Mouse (Mus musculus): ENCODE results near the gene Plekha6. TPM values are rescaled to one million over a fixed set of nuclear protein-coding genes. Genes with fewer than 3 reads are reported as not detected.

The Plekha6 gene
- total and polyA plus RNA-seq, 3 experiments: 11.8 to 28.5 TPM; not detected in 1

GRCm38 (mm10) chr1:133118844-133119243 is 45.2 kb upstream of the Plekha6 start:
- TF ChIP-seq MAX (IDR thresholded peaks at IDR 0.05; ENCODE audit: low read length) (peak; percentile 86), RAD21 (IDR thresholded peaks at IDR 0.05; ENCODE audit: low read depth, low read length) (no peak), ZKSCAN1 (IDR thresholded peaks at IDR 0.05; ENCODE audit: low read depth, low read length) (no peak), GATA1 (IDR thresholded peaks at IDR 0.05; ENCODE audit: low read depth, low read length) (peak; percentile 96), MYC (IDR thresholded peaks at IDR 0.05; ENCODE audit: low read depth, low read length) (peak; percentile 92; the same call in 1 of the 2 replicates), ZC3H11A (IDR thresholded peaks at IDR 0.05; ENCODE audit: low read depth, low read length) (no peak), ZMIZ1 (IDR thresholded peaks at IDR 0.05; ENCODE audit: low read depth, low read length) (no peak), CTCF (IDR thresholded peaks at IDR 0.05 in 2 of 3, conservative IDR thresholded peaks at IDR 0.05 in 1 of 3; ENCODE audit: control insufficient read depth in 1 of 3, insufficient read depth in 1 of 3, low read depth in 2 of 3, low read length in 3 of 3, poor library complexity in 1 of 3, severe bottlenecking in 1 of 3) (no peak), TCF12 (IDR thresholded peaks at IDR 0.05; ENCODE audit: low read depth, low read length) (peak; percentile 92), RCOR1 (IDR thresholded peaks at IDR 0.05; ENCODE audit: low read depth, low read length) (peak; percentile 85), MXI1 (IDR thresholded peaks at IDR 0.05; ENCODE audit: low read depth, low read length) (peak; percentile 93), USF2 (IDR thresholded peaks at IDR 0.05; ENCODE audit: borderline replicate concordance in 1 of 2, insufficient read depth in 1 of 2, low read depth in 1 of 2, low read length in 2 of 2) (no peak), SIN3A (IDR thresholded peaks at IDR 0.05; ENCODE audit: low read length) (peak; percentile 82), MAZ (IDR thresholded peaks at IDR 0.05; ENCODE audit: low read depth, low read length) (no peak), ETS1 (IDR thresholded peaks at IDR 0.05; ENCODE audit: low read depth, low read length) (peak; percentile 96), HCFC1 (IDR thresholded peaks at IDR 0.05; ENCODE audit: low read depth, low read length) (no peak), TAL1 (IDR thresholded peaks at IDR 0.05; ENCODE audit: low read length) (peak; percentile 81), MAFK (IDR thresholded peaks at IDR 0.05; ENCODE audit: borderline replicate concordance, low read depth, low read length) (peak; percentile 72; the same call in 1 of the 2 replicates), EP300 (IDR thresholded peaks at IDR 0.05; ENCODE audit: low read depth in 1 of 2, low read length in 2 of 2) (peak; percentile 91 to 94), NRF1 (IDR thresholded peaks at IDR 0.05; ENCODE audit: insufficient read depth, low read depth, low read length, poor library complexity, severe bottlenecking) (no peak), BHLHE40 (IDR thresholded peaks at IDR 0.05; ENCODE audit: borderline replicate concordance, low read depth, low read length) (peak; percentile 73; the same call in 1 of the 2 replicates), MEF2A (IDR thresholded peaks at IDR 0.05; ENCODE audit: extremely low read depth, insufficient replicate concordance, low read depth, low read length, poor library complexity, severe bottlenecking) (peak; percentile 67; the same call in 1 of the 2 replicates)
- Histone ChIP-seq H3K27ac (ENCODE audit: control insufficient read depth, low read depth, low read length) (peak overlapping the region; percentile 84), H3K4me3 (ENCODE audit: control insufficient read depth in 1 of 2, insufficient read depth in 1 of 2, low read depth in 2 of 2, low read length in 2 of 2) (peak overlapping the region; percentile 4 to 18; a peak in 2 of 4 replicates), H3K79me2 (ENCODE audit: control insufficient read depth, insufficient read depth, low read length, poor library complexity) (no peaks in the 10 kb centered on the region), H3K4me1 (ENCODE audit: control insufficient read depth in 1 of 2, insufficient read depth in 2 of 2, low read length in 2 of 2) (peaks cover 17 to 23% of the 10 kb centered on the region in 2 experiments), H3K36me3 (ENCODE audit: control insufficient read depth in 1 of 2, insufficient read depth in 2 of 2, low read length in 2 of 2) (peaks cover 0 to 25% of the 10 kb centered on the region in 2 experiments; a peak in 2 of 4 replicates), H3K9me3 (replicated peaks; ENCODE audit: insufficient read depth, low read length) (no peaks in the 10 kb centered on the region), H3K27me3 (ENCODE audit: control insufficient read depth in 1 of 2, insufficient read depth in 2 of 2, low read length in 2 of 2) (no peaks in the 10 kb centered on the region), H3K9ac (ENCODE audit: control insufficient read depth, low read depth, low read length, poor library complexity, severe bottlenecking) (no peak overlapping the region)
- peak; percentile 87 for DNase-seq (ENCODE audit: low read depth, low spot score)

Data from MEL (cell line).